Mouse (Mus musculus) heart, embryonic 14.5 days (tissue): ENCODE measurements around the gene Casz1. TPM values are rescaled to one million over a fixed set of nuclear protein-coding genes. Genes with fewer than 3 reads are reported as not detected.

Experiments used
- ATAC-seq: fragments of 200-750 bp; cut with Nextera tagmentation; 2 replicates; pipeline ENCODE4 v1.8.0; 2017; ENCODE audit warnings: low read depth, moderate TSS enrichment; ENCODE audit not compliant: insufficient number of reproducible peaks, insufficient read depth, low FRiP score
- H3K27ac ChIP-seq, 2 experiments: fragments of 200-500 bp in 1 of 2; fragments of 300-500 bp in 1 of 2; sonication (generic) in 1 of 2; replicated peaks in 1 of 2; 2 replicates each; pipeline ENCODE4 v1.5.1; 2012 to 2014; ENCODE audit warnings: low read depth in 2 of 2, low read length in 2 of 2, control low read depth in 1 of 2, mild to moderate bottlenecking in 1 of 2, mixed read lengths in 1 of 2; ENCODE audit not compliant: control insufficient read depth in 1 of 2, insufficient read depth in 1 of 2
- H3K27me3 ChIP-seq: fragments of 300-500 bp; sonication (generic); 2 replicates; pipeline ENCODE4 v1.6.1; 2014; ENCODE audit warnings: mild to moderate bottlenecking, low read length, control low read depth; ENCODE audit not compliant: control insufficient read depth, insufficient read depth
- H3K36me3 ChIP-seq: fragments of 300-500 bp; sonication (generic); 2 replicates; pipeline ENCODE4 v1.6.1; 2014; ENCODE audit warnings: mild to moderate bottlenecking, control low read depth, low read length, mixed read lengths; ENCODE audit not compliant: control insufficient read depth, insufficient read depth
- H3K4me1 ChIP-seq, 2 experiments: fragments of 200-500 bp in 1 of 2; fragments of 300-500 bp in 1 of 2; sonication (generic) in 1 of 2; 2 replicates each; pipeline ENCODE4 v1.6.1; 2012 to 2014; ENCODE audit warnings: low read length in 2 of 2, control low read depth in 1 of 2, mixed read lengths in 1 of 2; ENCODE audit not compliant: control insufficient read depth in 2 of 2, insufficient read depth in 2 of 2
- H3K4me2 ChIP-seq: fragments of 300-500 bp; sonication (generic); 2 replicates; pipeline ENCODE4 v1.6.1; 2014; ENCODE audit warnings: mild to moderate bottlenecking, low read length
- H3K4me3 ChIP-seq, 2 experiments: fragments of 200-500 bp in 1 of 2; fragments of 300-500 bp in 1 of 2; sonication (generic) in 1 of 2; 2 replicates each; pipeline ENCODE4 v1.5.1; 2012 to 2014; ENCODE audit warnings: low read length in 2 of 2, mild to moderate bottlenecking in 2 of 2, control low read depth in 1 of 2, low read depth in 1 of 2, moderate library complexity in 1 of 2; ENCODE audit not compliant: control insufficient read depth in 1 of 2, insufficient read depth in 1 of 2
- H3K9ac ChIP-seq: fragments of 300-500 bp; sonication (generic); 2 replicates; pipeline ENCODE4 v1.6.1; 2014; ENCODE audit warnings: mild to moderate bottlenecking, low read length
- H3K9me3 ChIP-seq: fragments of 300-500 bp; sonication (generic); 2 replicates; pipeline ENCODE4 v1.6.1; 2016; ENCODE audit warnings: low read length, control low read depth; ENCODE audit not compliant: control insufficient read depth
- WGBS: fragments of 180-500 bp; shearing (Covaris S2); extraction: QIAGEN DNeasy Blood & Tissue Kit; methylation state at CpG from one replicate; pipeline ENCODE4 v1.1.7; 2014; 5-methylcytosine and 5-hydroxymethylcytosine counted together
- polyA plus RNA-seq: library from polyadenylated mRNA; unstranded; fragments of >200 nt; fragmentation: Nextera tagmentation; extraction: Ambion mirVana; gene quantifications from 2 replicates; pipeline ENCODE4 v1.2.1, GENCODE M21; 2014

Gene Casz1
- polyA plus RNA-seq, 1 experiment from 2014 or later: 24.6 TPM

- 74% methylated on average over 14 of the region's 14 CpGs for WGBS
- no peak overlapping the region for H3K4me2 ChIP-seq
- H3K9ac ChIP-seq: no peak overlapping the region
- H3K9me3 ChIP-seq: no peaks in the 10 kb centered on the region
- H3K27me3 ChIP-seq: no peaks in the 10 kb centered on the region
- no peak for ATAC-seq
- H3K36me3 ChIP-seq: no peaks in the 10 kb centered on the region
- peaks cover 47 to 68% of the 10 kb centered on the region in 2 experiments for H3K4me1 ChIP-seq
- no peak overlapping the region for H3K4me3 ChIP-seq
- no peak overlapping the region for H3K27ac ChIP-seq
Measured at GRCm38 (mm10) chr4:148884596-148884995, 80.4 kb downstream of the Casz1 start.

GRCm38 (mm10) chr4:148885401-148885800, 81.2 kb downstream of the Casz1 start:
- Histone ChIP-seq H3K4me3 (no peak overlapping the region), H3K27ac (no peak overlapping the region; a peak in 1 of 4 replicates), H3K9ac (peak overlapping the region; percentile 42; the same call in 1 of the 2 replicates), H3K9me3 (no peaks in the 10 kb centered on the region), H3K27me3 (no peaks in the 10 kb centered on the region; the same call in 1 of the 2 replicates), H3K4me2 (peak overlapping the region; percentile 18; the same call in 1 of the 2 replicates), H3K36me3 (no peaks in the 10 kb centered on the region), H3K4me1 (peaks cover 43 to 66% of the 10 kb centered on the region in 2 experiments)
- ATAC-seq: no peak
- 34% methylated on average over 10 of the region's 10 CpGs for WGBS

GRCm38 (mm10) chr4:148885921-148886540, 81.8 kb downstream of the Casz1 start:
- Histone ChIP-seq H3K36me3 (no peaks in the 10 kb centered on the region), H3K4me2 (no peak overlapping the region), H3K4me3 (no peak overlapping the region), H3K4me1 (peaks cover 41 to 66% of the 10 kb centered on the region in 2 experiments), H3K27ac (no peak overlapping the region; a peak in 1 of 4 replicates), H3K9ac (peak overlapping the region; percentile 42; the same call in 1 of the 2 replicates), H3K27me3 (no peaks in the 10 kb centered on the region; the same call in 1 of the 2 replicates), H3K9me3 (no peaks in the 10 kb centered on the region)
- no peak for ATAC-seq
- WGBS: 61% methylated on average over 9 of the region's 9 CpGs

- Histone ChIP-seq H3K4me3 (no peak overlapping the region), H3K4me2 (no peak overlapping the region), H3K27ac (no peak overlapping the region), H3K9ac (no peak overlapping the region), H3K9me3 (no peaks in the 10 kb centered on the region), H3K4me1 (peaks cover 27 to 54% of the 10 kb centered on the region in 2 experiments), H3K27me3 (no peaks in the 10 kb centered on the region; the same call in 1 of the 2 replicates), H3K36me3 (no peaks in the 10 kb centered on the region)
- ATAC-seq: no peak
- 66% methylated on average over 8 of the region's 8 CpGs for WGBS
Measured at GRCm38 (mm10) chr4:148888229-148888628, 84.0 kb downstream of the Casz1 start.

GRCm38 (mm10) chr4:148889011-148889410, 84.8 kb downstream of the Casz1 start:
- no peaks in the 10 kb centered on the region for H3K36me3 ChIP-seq
- 64% methylated on average over 6 of the region's 6 CpGs for WGBS
- no peaks in the 10 kb centered on the region for H3K9me3 ChIP-seq
- H3K4me3 ChIP-seq: no peak overlapping the region
- H3K27ac ChIP-seq: no peak overlapping the region
- no peak overlapping the region for H3K4me2 ChIP-seq
- H3K9ac ChIP-seq: no peak overlapping the region
- no peak for ATAC-seq
- no peaks in the 10 kb centered on the region; the same call in 1 of the 2 replicates for H3K27me3 ChIP-seq
- peaks cover 26 to 48% of the 10 kb centered on the region in 2 experiments for H3K4me1 ChIP-seq

- peak overlapping the region; percentile 63 for H3K9ac ChIP-seq
Measured at GRCm38 (mm10) chr4:148890442-148890841, 86.2 kb downstream of the Casz1 start.

GRCm38 (mm10) chr4:148890892-148891838, 86.9 kb downstream of the Casz1 start:
- peak overlapping the region; percentile 64 for H3K4me2 ChIP-seq
- peak overlapping the region; percentile 63 for H3K9ac ChIP-seq
- peaks cover 16 to 38% of the 10 kb centered on the region in 2 experiments for H3K4me1 ChIP-seq
- no peak for ATAC-seq
- H3K9me3 ChIP-seq: no peaks in the 10 kb centered on the region
- H3K27ac ChIP-seq: peak overlapping the region in 1 of 2 experiments; percentile 24; a peak in 1 of 4 replicates
- H3K4me3 ChIP-seq: peak overlapping the region; percentile 8 to 30; a peak in 3 of 4 replicates
- no peaks in the 10 kb centered on the region for H3K36me3 ChIP-seq
- H3K27me3 ChIP-seq: no peaks in the 10 kb centered on the region; the same call in 1 of the 2 replicates
- 11% methylated on average over 52 of the region's 52 CpGs for WGBS

More at GRCm38 (mm10) chr4:148890442-148890841, 86.2 kb downstream of the Casz1 start:
- Histone ChIP-seq H3K4me1 (peaks cover 19 to 45% of the 10 kb centered on the region in 2 experiments), H3K27ac (peak overlapping the region in 1 of 2 experiments; percentile 24; a peak in 1 of 4 replicates), H3K9me3 (no peaks in the 10 kb centered on the region), H3K36me3 (no peaks in the 10 kb centered on the region), H3K4me2 (peak overlapping the region; percentile 64), H3K27me3 (no peaks in the 10 kb centered on the region; the same call in 1 of the 2 replicates), H3K4me3 (no peak overlapping the region)
- 71% methylated on average over 8 of the region's 8 CpGs for WGBS
- ATAC-seq: no peak
